ENCODE assay signal across 8 mouse cellular contexts in the genomic region with DNA sequence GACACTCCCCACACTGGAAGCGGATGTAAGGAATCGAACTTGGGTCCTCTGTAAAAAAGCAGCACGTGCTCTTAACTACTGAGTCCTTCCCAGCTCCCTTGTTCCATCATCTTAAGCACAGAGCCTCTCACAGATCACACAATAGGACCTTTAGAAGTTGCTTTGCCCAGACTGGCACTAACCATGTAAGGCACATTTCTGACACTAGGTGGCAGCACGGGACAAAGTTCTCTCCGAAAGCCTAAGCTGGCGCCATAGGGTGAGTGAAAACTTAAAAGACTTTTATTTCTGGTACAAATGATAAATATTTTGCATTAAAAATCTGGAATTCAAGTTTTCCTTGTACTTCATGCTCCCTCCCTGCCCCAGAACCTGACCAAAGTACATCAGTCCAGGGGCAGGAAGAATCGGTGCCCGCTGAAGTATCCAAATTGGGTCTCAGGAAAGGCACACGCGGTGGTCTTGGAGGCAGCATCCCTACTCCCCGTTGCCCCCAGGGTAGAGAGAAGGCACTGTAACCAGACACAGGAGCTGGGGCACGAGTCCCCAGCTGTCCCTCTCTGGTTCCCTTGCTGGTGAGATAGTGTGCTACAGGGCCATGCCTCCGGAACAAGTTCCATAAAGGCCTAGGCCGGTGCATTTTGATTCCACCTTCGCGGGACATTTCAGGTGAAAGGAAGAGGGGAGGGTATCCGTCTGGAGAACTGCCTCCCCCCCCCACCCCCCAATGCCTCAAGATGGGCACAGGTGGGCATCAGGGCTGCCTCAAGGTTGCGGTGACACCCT. TPM values are rescaled to one million over a fixed set of nuclear protein-coding genes. Genes with fewer than 3 reads are reported as not detected.
DNase-seq lines count a peak whose midpoint lies in the region; ATAC-seq and TF ChIP-seq lines count a peak whose summit lies in the region.

No protein-coding gene starts in this region.

- H3K36me3 ChIP-seq in forebrain, embryonic 10.5 days (replicated peaks) = peaks cover 57% of the 10 kb centered on the region
- H3K36me3 ChIP-seq in lung, postnatal 0 days (ENCODE audit: insufficient read depth, low read length) = no peaks in the 10 kb centered on the region

- 30% methylated on average over 18 of the region's 18 CpGs for WGBS in forebrain, embryonic 10.5 days
- 46% methylated on average over 18 of the region's 18 CpGs for WGBS in lung, postnatal 0 days

- H3K9me3 ChIP-seq in forebrain, embryonic 10.5 days = no peaks in the 10 kb centered on the region
- H3K9me3 ChIP-seq in lung, postnatal 0 days (ENCODE audit: low read length) = no peaks in the 10 kb centered on the region

- no peak for TF ChIP-seq EP300 in lung, postnatal 0 days (IDR thresholded peaks at IDR 0.05)

- H3K4me1 ChIP-seq in forebrain, embryonic 10.5 days = peaks cover 38% of the 10 kb centered on the region
- peaks cover 6% of the 10 kb centered on the region; the same call in 1 of the 2 replicates for H3K4me1 ChIP-seq in lung, postnatal 0 days (ENCODE audit: insufficient read depth, low read depth, low read length)

- no peak overlapping the region for H3K4me3 ChIP-seq in forebrain, embryonic 10.5 days
- no peak overlapping the region for H3K4me3 ChIP-seq in lung, postnatal 0 days (ENCODE audit: low read depth, low read length)

- TF ChIP-seq CTCF in lung, postnatal 0 days (IDR thresholded peaks at IDR 0.05) = peak; percentile 95

- no peak overlapping the region for H3K9ac ChIP-seq in lung, postnatal 0 days (replicated peaks; ENCODE audit: low read depth)

- H3K27me3 ChIP-seq in forebrain, embryonic 10.5 days (ENCODE audit: poor library complexity, severe bottlenecking) = no peaks in the 10 kb centered on the region
- no peaks in the 10 kb centered on the region for H3K27me3 ChIP-seq in lung, postnatal 0 days (replicated peaks; ENCODE audit: insufficient read depth, low read length)

- intact Hi-C loops in heart, postnatal 36 days (cut with DNase I) = loop anchor here (1.0 to 5.0 kb wide), 2 partner anchors 45 to 62 kb away; no protein-coding TSS in a partner anchor

- peak; percentile 91 for DNase-seq in ES-CJ7 (ENCODE audit: low read depth, low spot score)
- peak; percentile 57 for DNase-seq in brain, embryonic 18.5 days (ENCODE audit: low read depth, low spot score)
- peak; percentile 90 for DNase-seq in forebrain, embryonic 10.5 days (ENCODE audit: extremely low spot score, low spot score)
- DNase-seq in heart, postnatal 36 days = peak; percentile 86 to 92
- DNase-seq in layer of hippocampus, adult 8-10 months (ENCODE audit: low spot score in 2 of 2) = peak; percentile 72 to 93
- DNase-seq in lung, postnatal 0 days (ENCODE audit: low spot score) = peak; percentile 77
- DNase-seq in retina, postnatal 1 day = peak; percentile 88
- peak; percentile 57 for DNase-seq in urinary bladder, postnatal 10 days (ENCODE audit: low spot score)

- ATAC-seq in lung, postnatal 0 days = peak; percentile 58; the same call in 1 of the 2 replicates

- peak overlapping the region; percentile 79 for H3K27ac ChIP-seq in forebrain, embryonic 10.5 days
- H3K27ac ChIP-seq in lung, postnatal 0 days (ENCODE audit: low read length) = no peak overlapping the region

- no peak overlapping the region for H3K4me2 ChIP-seq in lung, postnatal 0 days (replicated peaks; ENCODE audit: low read depth, low read length)

RNA-seq across cellular contexts. Expression of a gene that starts 11.7 kb away (rescaled TPM):
- not detected in 2 replicates for polyA plus RNA-seq in forebrain, embryonic 10.5 days (2016; fragmentation: Nextera tagmentation; extraction: Ambion mirVana)
- under 1 TPM; 0.14 to 0.27 TPM for total RNA-seq in heart, postnatal 36 days (2021)
- under 1 TPM in 1 of 4 experiments, not detected in 3; 0.34 TPM for total RNA-seq in layer of hippocampus, adult 8-10 months (2022)
- 0.07 and 0.13 TPM in 2 replicates for polyA plus RNA-seq in lung, postnatal 0 days (2015; fragmentation: Nextera tagmentation; extraction: Ambion mirVana)

RNA-seq across cellular contexts. Expression of a gene that starts 17.9 kb away (rescaled TPM):
- polyA plus RNA-seq in forebrain, embryonic 10.5 days (2016; fragmentation: Nextera tagmentation; extraction: Ambion mirVana) = 42.1 and 46.5 TPM in 2 replicates
- total RNA-seq in heart, postnatal 36 days (2021) = 1 to 10 TPM; 8.2 to 8.9 TPM
- 10 to 100 TPM; 14.4 to 23.9 (median 18.0) TPM for total RNA-seq in layer of hippocampus, adult 8-10 months (2022)
- polyA plus RNA-seq in lung, postnatal 0 days (2015; fragmentation: Nextera tagmentation; extraction: Ambion mirVana) = 14.8 and 19.6 TPM in 2 replicates
